Mouse (Mus musculus): ENCODE data around the gene Grik3.
A peak's percentile ranks its signal among the peaks of the same experiment; 100 is the strongest.

Grik3 gene

GRCm38 (mm10) chr4:125635037-125635436, 144.5 kb downstream of the Grik3 start:
- no peak for ATAC-seq (ENCODE audit: insufficient number of reproducible peaks, low FRiP score, low TSS enrichment)

DNA sequence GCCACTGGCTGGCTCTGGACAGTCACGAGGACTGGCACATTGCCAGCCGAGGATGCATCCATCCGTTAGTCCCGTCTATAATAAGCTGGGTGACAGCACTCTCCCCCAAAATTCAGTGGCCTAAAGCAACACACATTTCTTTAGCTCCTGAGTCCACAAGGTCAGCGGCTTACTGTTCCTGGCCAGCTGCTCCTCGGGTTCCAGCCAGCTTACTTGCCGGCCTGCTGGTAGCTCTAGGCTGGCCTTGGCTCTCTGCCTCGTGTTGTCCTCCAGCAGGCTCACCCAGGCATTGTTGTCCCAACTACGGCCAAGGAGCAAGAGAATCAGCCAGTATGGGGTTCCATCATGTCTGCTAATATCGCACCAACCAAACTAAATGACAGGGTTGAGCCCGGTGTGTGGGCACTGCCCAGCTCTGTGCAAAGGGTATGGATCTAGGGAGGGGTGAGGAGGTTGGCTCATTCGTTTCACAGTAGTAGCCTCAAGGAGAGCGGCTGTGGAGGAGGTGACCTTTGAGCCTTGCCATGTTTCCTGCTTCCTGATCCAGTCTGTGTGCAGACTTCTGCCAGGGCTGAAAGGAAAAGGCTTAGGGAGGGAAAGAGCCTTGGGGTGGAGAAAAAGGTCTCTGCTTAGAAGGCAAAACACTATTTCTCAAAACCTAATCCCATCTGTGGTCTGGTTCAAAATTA, 146.3 kb downstream of the Grik3 start:
- peak; percentile 54 for ATAC-seq (ENCODE audit: insufficient number of reproducible peaks, low FRiP score, low TSS enrichment)

DNA sequence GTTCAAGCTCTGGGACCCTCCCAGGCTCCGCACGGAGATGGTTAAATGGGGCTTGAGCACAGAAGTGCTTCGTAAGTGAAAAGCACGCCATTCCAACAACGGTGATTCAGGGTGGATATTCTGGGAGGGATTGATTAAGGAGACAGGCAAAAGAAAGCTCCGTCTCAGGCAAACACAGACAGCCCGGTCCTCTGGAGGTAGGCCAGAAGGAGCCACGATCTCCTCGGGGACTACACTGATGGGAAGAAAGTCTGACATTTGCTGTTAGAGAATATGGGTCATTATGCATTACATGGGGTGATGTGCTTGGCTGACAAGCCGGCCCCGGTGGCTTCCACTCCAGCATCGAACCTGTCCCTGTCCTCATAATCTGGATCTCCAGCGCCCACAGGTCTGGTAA, 146.9 kb downstream of the Grik3 start:
- no peak for ATAC-seq (ENCODE audit: insufficient number of reproducible peaks, low FRiP score, low TSS enrichment)

DNA sequence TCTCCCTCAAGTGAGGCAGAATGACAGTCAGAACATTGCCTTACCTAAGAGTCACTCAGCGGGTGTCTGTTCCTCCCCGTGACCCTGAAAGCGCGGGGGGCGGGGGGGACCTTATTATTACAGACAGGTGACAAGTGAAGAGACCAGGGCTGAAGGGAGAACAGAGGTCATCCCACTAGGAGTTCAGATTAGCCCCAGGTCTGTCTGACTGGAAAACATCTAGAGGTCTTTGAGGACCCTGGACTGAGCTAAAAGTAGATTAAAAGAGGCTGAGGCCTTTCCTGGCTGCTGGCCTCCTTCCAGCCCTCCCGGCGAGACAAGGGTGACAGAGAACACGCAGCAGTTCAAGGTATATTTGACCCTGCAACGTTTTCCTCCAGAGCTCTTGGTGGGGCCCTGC, 150.0 kb downstream of the Grik3 start:
- ATAC-seq (ENCODE audit: insufficient number of reproducible peaks, low FRiP score, low TSS enrichment) = no peak

DNA sequence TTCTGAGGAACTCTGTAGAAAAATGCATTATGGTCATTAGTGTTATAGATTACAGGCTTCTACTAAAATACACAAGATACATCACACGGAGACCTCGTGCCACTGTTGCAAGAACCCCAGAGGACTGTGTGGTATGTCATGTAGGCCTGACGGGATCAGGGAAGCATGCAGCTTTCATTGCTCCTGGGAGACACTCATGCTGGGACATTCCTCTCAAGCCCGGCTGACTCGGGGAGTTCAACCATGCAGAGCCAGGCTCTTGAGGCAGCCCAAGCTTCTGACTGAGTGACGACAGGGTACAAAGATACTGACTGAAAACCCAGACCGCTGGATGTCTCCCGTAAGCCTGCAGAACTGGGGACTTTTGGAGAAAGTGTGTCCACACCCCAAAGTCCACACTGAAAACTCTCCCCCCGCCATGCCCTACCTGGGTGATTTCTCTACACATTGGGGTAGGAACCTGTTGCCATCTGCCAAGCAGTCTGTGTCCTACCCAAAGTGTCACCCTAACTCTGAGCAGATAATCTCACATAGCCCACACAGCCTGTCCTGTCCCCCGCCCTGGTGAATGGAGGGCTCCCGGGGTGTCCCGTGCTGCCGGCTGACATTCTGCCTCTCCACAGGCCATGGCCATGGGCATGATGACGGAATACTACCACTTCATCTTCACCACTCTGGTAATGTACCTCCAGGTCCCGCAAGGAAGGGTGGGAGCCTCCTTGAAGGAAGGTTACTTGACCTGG, 150.6 kb downstream of the Grik3 start:
- no peak for ATAC-seq (ENCODE audit: insufficient number of reproducible peaks, low FRiP score, low TSS enrichment)

GRCm38 (mm10) chr4:125644581-125645568, 154.4 kb downstream of the Grik3 start:
- no peak for ATAC-seq (ENCODE audit: insufficient number of reproducible peaks, low FRiP score, low TSS enrichment)

DNA sequence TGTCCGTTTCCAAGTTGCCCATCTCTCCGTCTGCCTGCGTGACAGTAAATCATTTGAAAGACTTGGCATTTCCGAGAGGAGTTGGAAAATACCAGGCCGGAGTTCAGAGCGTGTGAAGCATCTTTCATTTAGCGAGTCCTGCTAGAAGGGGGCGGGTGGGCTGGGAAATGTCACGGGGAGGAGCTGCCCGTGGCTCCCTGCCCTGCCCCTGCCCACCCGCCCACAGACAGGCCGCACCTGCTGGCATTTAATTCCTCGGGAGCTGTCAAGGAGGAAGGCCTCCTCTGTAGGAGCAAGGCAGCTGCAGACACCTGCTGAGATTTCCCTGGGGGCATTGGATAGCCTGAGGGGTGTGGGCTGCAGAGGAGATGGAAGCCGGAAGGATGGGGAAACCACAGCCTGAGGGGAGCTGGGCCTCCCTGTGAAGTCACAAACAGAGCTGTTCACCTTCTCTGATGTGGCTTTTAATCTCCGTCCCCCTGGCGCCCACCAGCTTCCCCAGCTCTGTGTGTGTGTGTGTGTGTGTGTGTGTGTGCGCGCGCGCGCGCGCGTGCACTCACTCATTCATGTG, 161.3 kb downstream of the Grik3 start:
- ATAC-seq (ENCODE audit: insufficient number of reproducible peaks, low FRiP score, low TSS enrichment) = no peak

- ATAC-seq (ENCODE audit: insufficient number of reproducible peaks, low FRiP score, low TSS enrichment) = no peak
These were observed 165.5 kb downstream of the Grik3 start for GRCm38 (mm10) chr4:125656031-125656430.

DNA sequence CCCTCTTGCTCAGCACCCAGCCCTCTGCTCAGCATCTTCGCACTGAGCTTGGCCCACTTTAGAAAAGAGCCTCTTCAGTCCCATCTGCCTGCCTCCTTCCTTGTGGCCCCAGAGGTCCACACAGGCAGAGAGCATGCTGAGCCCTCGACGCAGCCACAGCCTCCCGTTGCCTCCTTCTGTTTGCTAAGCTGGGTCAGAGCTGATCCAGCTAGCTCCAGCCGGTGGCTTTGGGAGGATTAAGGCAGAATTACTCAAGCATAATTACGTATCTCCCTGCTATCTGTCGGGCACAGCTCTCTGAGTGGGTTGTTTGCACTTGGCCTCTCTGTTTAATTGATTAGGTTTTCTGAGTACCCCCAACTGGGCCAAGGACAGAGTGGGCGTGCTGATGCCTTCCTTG, 167.9 kb downstream of the Grik3 start:
- ATAC-seq (ENCODE audit: insufficient number of reproducible peaks, low FRiP score, low TSS enrichment) = no peak

GRCm38 (mm10) chr4:125661982-125662381, 171.5 kb downstream of the Grik3 start:
- no peak for ATAC-seq (ENCODE audit: insufficient number of reproducible peaks, low FRiP score, low TSS enrichment)

DNA sequence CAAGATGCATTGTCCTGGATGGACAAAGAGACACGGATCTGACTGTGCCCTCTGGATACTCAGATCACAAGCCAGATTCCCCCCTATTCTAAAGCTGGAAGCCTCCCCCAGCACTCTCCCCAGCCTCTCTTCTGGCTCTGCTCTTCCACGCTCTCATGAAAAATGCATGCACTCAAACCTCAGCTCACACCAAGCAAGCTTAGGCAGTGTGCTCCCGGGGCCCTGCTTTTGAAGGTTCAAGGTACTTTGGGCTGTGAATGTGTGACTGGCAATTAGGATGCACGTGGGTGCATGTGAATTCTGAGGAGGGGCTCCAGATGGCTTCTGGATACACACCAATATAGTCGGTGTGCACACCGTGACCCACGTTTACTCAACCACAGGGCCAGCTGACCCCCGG, 172.8 kb downstream of the Grik3 start:
- ATAC-seq (ENCODE audit: insufficient number of reproducible peaks, low FRiP score, low TSS enrichment) = no peak

GRCm38 (mm10) chr4:125665955-125666354, 175.5 kb downstream of the Grik3 start:
- ATAC-seq (ENCODE audit: insufficient number of reproducible peaks, low FRiP score, low TSS enrichment) = no peak

DNA sequence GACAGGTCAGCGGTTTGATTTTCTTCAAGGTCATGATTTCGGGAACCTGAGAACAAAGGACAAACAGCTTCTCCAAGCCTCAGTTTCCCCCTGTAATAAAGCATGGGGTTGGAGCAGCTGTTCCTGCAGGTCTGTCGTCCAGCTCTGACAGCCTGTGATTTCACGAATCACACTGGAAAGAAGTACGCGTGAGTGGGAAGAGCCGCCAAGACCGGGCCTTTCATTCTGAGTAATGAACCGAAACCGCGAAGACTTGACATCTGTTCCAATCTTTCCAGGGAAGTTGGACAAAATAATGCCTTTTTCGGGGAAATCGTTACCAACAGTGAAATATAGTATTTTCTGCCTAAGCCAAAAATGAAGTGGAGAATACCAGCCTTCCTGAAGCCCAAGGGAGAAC, 191.5 kb downstream of the Grik3 start:
- ATAC-seq (ENCODE audit: insufficient number of reproducible peaks, low FRiP score, low TSS enrichment) = no peak

DNA sequence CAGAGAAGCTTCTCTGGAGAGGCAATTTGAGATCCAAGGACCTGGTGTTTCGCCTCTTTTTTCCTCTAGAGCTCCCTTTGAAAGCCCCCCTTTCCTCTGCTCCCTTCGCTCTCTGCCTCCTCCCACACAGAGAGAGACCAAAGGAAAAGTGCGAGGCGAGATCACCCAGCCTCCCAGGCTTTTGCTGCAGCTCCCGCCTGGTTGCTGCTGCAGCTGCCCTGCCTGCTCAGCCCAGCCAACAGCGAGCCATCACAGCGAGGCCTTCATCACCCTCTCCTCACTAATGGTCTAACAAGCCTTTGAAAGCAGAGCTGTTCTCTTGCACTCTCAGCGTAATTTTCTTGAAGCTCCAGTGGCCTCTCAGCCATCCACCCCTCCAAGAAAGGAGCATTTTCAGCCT, 196.6 kb downstream of the Grik3 start:
- ATAC-seq (ENCODE audit: insufficient number of reproducible peaks, low FRiP score, low TSS enrichment) = no peak

- ATAC-seq (ENCODE audit: insufficient number of reproducible peaks, low FRiP score, low TSS enrichment) = no peak
These were observed 204.9 kb downstream of the Grik3 start for GRCm38 (mm10) chr4:125695431-125695830.

- ATAC-seq (ENCODE audit: insufficient number of reproducible peaks, low FRiP score, low TSS enrichment) = no peak
These were observed 205.9 kb downstream of the Grik3 start for GRCm38 (mm10) chr4:125696182-125696939.

DNA sequence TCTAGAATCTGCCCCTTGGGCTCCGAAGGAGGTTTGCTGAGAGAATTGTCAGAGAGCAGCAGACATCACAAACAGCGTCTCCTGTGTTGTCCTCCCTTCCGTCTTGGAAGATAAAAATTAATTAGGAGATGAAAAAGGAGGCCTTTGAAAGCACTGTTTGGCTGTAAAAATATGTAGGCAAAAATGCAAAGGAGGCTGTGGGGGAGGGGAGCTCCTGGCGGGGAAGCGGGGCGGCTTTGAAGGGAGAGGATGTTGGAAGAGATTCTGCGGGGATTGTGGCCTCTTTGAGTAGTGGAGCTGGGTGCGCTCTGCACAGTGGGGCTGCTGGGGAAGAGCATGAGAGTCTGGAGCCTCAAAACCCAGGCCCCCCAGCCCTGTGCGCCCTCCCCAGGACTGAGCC, 207.1 kb downstream of the Grik3 start:
- no peak for ATAC-seq (ENCODE audit: insufficient number of reproducible peaks, low FRiP score, low TSS enrichment)

DNA sequence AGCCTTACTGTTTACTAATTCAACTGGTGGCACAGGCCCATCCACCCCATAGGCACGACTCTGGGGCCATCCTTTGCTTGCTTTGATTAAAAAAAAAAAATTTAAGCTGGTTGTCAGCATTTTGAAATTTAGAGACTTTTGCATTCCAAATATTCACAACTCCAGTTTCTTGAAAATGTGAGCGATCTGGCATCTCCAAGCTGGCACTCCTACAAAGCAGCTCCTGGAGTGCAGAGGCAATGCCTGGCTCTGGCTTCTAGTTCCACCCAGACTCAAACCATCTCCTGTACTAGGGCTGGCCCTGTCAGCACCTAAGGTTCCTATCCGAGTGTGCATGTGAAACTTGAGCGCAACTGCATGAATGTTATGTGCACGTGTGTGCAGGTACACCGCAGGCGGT, 208.6 kb downstream of the Grik3 start:
- ATAC-seq (ENCODE audit: insufficient number of reproducible peaks, low FRiP score, low TSS enrichment) = no peak

DNA sequence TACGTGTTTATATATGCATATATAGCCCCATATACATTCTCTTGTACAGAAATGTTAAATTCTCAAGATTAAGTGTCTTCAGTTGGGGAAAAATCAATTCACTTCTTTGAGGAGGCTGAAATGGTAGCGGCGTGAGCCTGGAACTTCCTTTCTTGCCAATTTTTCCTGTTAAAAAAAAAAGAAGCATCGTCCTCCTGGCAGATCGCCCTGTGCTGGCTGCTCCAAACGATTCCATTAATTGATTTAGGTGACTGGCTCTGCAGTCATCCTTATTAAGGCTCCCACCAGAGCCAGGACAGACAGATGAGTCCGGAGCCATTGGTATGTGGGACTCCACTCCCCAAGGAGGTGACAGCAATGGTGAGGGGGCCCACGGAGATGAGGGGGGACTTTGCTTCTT, 209.8 kb downstream of the Grik3 start:
- no peak for ATAC-seq (ENCODE audit: insufficient number of reproducible peaks, low FRiP score, low TSS enrichment)

Measured in cerebellum, adult (tissue).